ENCODE assay signal across 8 mouse cellular contexts in the genomic region with DNA sequence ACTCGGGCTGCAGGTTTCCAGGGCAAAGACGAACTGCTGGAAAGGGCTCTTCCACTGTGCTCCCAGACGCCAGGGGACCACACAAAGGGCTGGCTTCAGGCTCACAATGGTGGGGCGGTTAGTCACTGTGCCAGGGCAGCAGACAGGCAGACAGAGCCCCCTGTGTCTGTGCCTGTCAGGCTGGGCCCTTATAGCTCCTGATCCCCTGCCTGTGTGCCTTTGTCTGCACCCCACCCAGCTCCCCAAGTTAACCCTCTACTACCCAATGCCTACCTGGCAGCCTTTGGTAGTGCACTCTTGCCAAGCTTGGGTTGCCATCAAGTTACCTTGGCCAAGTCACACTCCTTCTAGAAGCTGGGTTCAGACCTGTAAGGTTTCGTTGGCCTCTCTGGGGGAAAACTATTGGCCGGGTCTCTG.
A peak's percentile ranks its signal among the peaks of the same experiment; 100 is the strongest.
DNase-seq lines count a peak whose midpoint lies in the region; ATAC-seq lines count a peak whose summit lies in the region.

No protein-coding gene starts in this region.

- WGBS in kidney, embryonic 16.5 days: 61% methylated on average over 6 of the region's 6 CpGs

- DNase-seq in kidney, postnatal 10 days: no peak
- peak; percentile 39 for DNase-seq in NIH3T3 (ENCODE audit: low read depth)
- peak; percentile 77 to 89 for DNase-seq in cerebellum, postnatal 10 days
- DNase-seq in layer of hippocampus, postnatal 10 days (ENCODE audit: low spot score in 2 of 2): peak; percentile 73 to 82
- DNase-seq in adipocyte (ENCODE audit: low spot score): no peak
- DNase-seq in testis, postnatal 14 days (ENCODE audit: low spot score): no peak

- H3K27ac ChIP-seq in kidney, embryonic 16.5 days (ENCODE audit: low read length): no peak overlapping the region

- no peak overlapping the region for H3K4me3 ChIP-seq in kidney, embryonic 16.5 days (ENCODE audit: low read length)

- no peaks in the 10 kb centered on the region for H3K36me3 ChIP-seq in kidney, embryonic 16.5 days (ENCODE audit: insufficient read depth, low read length)

- no peaks in the 10 kb centered on the region for H3K9me3 ChIP-seq in kidney, embryonic 16.5 days (ENCODE audit: low read length)

- no peak overlapping the region for H3K4me2 ChIP-seq in kidney, embryonic 16.5 days (replicated peaks; ENCODE audit: low read depth, low read length)

- ATAC-seq in kidney, embryonic 16.5 days (ENCODE audit: low FRiP score, low TSS enrichment): no peak
- ATAC-seq in activated CD4-positive, CD25-positive, alpha-beta regulatory T cell, adult 4 months: no peak

- peaks cover 3% of the 10 kb centered on the region for H3K27me3 ChIP-seq in kidney, embryonic 16.5 days (ENCODE audit: insufficient read depth, low read length)

- H3K4me1 ChIP-seq in kidney, embryonic 16.5 days (ENCODE audit: insufficient read depth, low read length): peaks cover 46% of the 10 kb centered on the region

- H3K9ac ChIP-seq in kidney, embryonic 16.5 days (replicated peaks; ENCODE audit: low read length): peak overlapping the region; percentile 35

Comparison
In these comparisons a context has a peak if more than half of its experiments do, and no peak if none do; other contexts are left out.
1. DNase-seq: peak in NIH3T3 (single experiment), cerebellum, postnatal 10 days (2 of 2) and layer of hippocampus, postnatal 10 days (2 of 2); none in kidney, postnatal 10 days (single experiment), adipocyte (single experiment) and testis, postnatal 14 days (single experiment).